In the genomic region with DNA sequence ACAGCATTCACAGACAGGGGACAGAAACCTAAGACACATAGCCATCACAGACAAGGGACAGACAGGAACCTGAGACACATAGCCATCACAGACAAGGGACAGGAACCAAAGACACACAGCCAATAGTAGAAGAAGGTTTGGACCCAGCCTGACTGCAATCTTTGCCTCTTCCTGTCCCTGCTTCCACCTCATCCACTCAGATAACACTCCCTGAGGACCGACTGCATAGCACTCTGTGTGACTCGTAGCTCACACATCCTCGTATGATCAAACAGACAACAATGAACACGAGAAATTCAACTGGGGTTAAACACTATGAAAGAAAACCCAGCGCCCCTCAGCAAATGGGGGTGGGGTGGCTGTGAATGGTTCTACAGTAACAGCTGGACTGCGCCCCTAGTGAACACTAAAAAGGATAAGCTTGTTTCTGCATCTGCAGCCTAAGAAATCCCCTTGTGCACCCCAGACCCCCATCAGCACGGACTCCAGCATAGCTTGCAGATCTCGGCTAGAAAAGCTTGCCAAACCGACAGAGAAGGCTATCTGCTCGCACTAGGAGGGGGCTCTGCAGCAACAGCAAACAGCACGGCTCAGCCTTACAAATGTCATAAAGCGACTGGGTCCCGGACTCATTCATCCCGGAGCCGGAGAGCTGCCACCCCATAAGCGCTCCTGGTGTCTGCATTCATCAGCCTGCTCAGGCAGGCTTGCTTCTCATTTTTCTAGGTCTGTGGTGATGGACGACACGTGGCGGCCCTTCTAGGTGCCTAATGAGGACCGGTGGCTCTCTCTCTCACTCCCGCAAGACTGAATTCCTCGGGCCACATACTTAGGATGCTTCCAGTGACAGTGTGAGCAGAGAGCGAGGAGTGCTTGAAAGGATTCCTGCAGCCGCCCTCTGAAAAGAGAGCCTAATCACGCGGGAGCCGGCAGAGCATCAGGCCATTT, we compare ENCODE assay signal across 9 mouse cellular contexts. TPM values are rescaled to one million over a fixed set of nuclear protein-coding genes. Genes with fewer than 3 reads are reported as not detected.
DNase-seq lines count a peak whose midpoint lies in the region; ATAC-seq and TF ChIP-seq lines count a peak whose summit lies in the region.
"Had no signal": no experiment of that assay in that cellular context is flagged by ENCODE, and none has a peak within 500 bp of the region (broad histone marks: within the 10 kb centered on the region; RNA-seq: fewer than 3 reads in every experiment).

No protein-coding gene starts in this region.

- peak overlapping the region; percentile 55 for H3K4me2 ChIP-seq in kidney, embryonic 15.5 days
- peak overlapping the region; percentile 45 for H3K4me2 ChIP-seq in hindbrain, embryonic 14.5 days (replicated peaks)
- peak overlapping the region; percentile 37 for H3K4me2 ChIP-seq in neural tube, embryonic 11.5 days (ENCODE audit: low read depth)

- H3K9me3 ChIP-seq in kidney, embryonic 15.5 days (replicated peaks), result no peaks in the 10 kb centered on the region
- H3K9me3 ChIP-seq in hindbrain, embryonic 14.5 days (ENCODE audit: control insufficient read depth, low read length), result no peaks in the 10 kb centered on the region
- no peaks in the 10 kb centered on the region for H3K9me3 ChIP-seq in neural tube, embryonic 11.5 days (ENCODE audit: control insufficient read depth, low read length)

- 14% methylated on average over 27 of the region's 27 CpGs for whole genome bisulfite sequencing in kidney, embryonic 15.5 days
- WGBS in kidney, adult 2 months, result 23% methylated on average over 27 of the region's 27 CpGs
- WGBS in hindbrain, embryonic 14.5 days, result 8% methylated on average over 27 of the region's 27 CpGs
- WGBS in neural tube, embryonic 11.5 days, result 14% methylated on average over 27 of the region's 27 CpGs

- H3K36me3 ChIP-seq in kidney, embryonic 15.5 days, result no peaks in the 10 kb centered on the region
- H3K36me3 ChIP-seq in kidney, adult 2 months (ENCODE audit: control insufficient read depth, insufficient read depth, low read length), result no peaks in the 10 kb centered on the region
- no peaks in the 10 kb centered on the region for H3K36me3 ChIP-seq in hindbrain, embryonic 14.5 days (replicated peaks; ENCODE audit: control insufficient read depth, insufficient read depth)
- no peaks in the 10 kb centered on the region for H3K36me3 ChIP-seq in neural tube, embryonic 11.5 days (ENCODE audit: control insufficient read depth, insufficient read depth, low read length)

- TF ChIP-seq CTCF in kidney, adult 2 months (conservative IDR thresholded peaks at IDR 0.05; ENCODE audit: insufficient read depth, insufficient read length, low read depth, low read length), result no peak

- peak overlapping the region; percentile 57 for H3K27ac ChIP-seq in kidney, embryonic 15.5 days
- H3K27ac ChIP-seq in kidney, adult 2 months (ENCODE audit: insufficient read depth, low read depth, low read length), result no peak overlapping the region
- H3K27ac ChIP-seq in hindbrain, embryonic 14.5 days, result peak overlapping the region; percentile 74
- no peak overlapping the region for H3K27ac ChIP-seq in neural tube, embryonic 11.5 days (ENCODE audit: low read depth, low read length)

- peak overlapping the region; percentile 8; the same call in 1 of the 2 replicates for H3K9ac ChIP-seq in kidney, embryonic 15.5 days
- H3K9ac ChIP-seq in hindbrain, embryonic 14.5 days, result peak overlapping the region; percentile 51
- H3K9ac ChIP-seq in neural tube, embryonic 11.5 days (ENCODE audit: low read length), result peak overlapping the region; percentile 37; the same call in 1 of the 2 replicates

- peaks cover 15% of the 10 kb centered on the region; the same call in 1 of the 2 replicates for H3K27me3 ChIP-seq in kidney, embryonic 15.5 days
- H3K27me3 ChIP-seq in kidney, adult 2 months (replicated peaks; ENCODE audit: control insufficient read depth, insufficient read depth, low read length), result no peaks in the 10 kb centered on the region
- H3K27me3 ChIP-seq in hindbrain, embryonic 14.5 days (ENCODE audit: control insufficient read depth, insufficient read depth, low read length), result no peaks in the 10 kb centered on the region
- no peaks in the 10 kb centered on the region for H3K27me3 ChIP-seq in neural tube, embryonic 11.5 days (ENCODE audit: control insufficient read depth, insufficient read depth, low read length)

- H3K4me1 ChIP-seq in kidney, embryonic 15.5 days, result peaks cover 38% of the 10 kb centered on the region
- H3K4me1 ChIP-seq in kidney, adult 2 months (ENCODE audit: control insufficient read depth, insufficient read depth, low read length), result no peaks in the 10 kb centered on the region
- H3K4me1 ChIP-seq in hindbrain, embryonic 14.5 days (replicated peaks; ENCODE audit: control insufficient read depth, insufficient read depth, low read length), result peaks cover 55% of the 10 kb centered on the region
- H3K4me1 ChIP-seq in neural tube, embryonic 11.5 days (ENCODE audit: control insufficient read depth, insufficient read depth, low read length), result peaks cover 17% of the 10 kb centered on the region

- peak overlapping the region; percentile 25 for H3K4me3 ChIP-seq in kidney, embryonic 15.5 days (replicated peaks)
- H3K4me3 ChIP-seq in kidney, adult 2 months (ENCODE audit: insufficient read depth, low read depth, low read length), result no peak overlapping the region
- no peak overlapping the region for H3K4me3 ChIP-seq in hindbrain, embryonic 14.5 days (replicated peaks; ENCODE audit: low read length)
- 0 out of 2 replicates have a peak overlapping the region, but pooled peaks have one; percentile 8 for H3K4me3 ChIP-seq in neural tube, embryonic 11.5 days (ENCODE audit: low read depth, low read length)

- DNase-seq in kidney, adult 2 months, result no peak
- DNase-seq in embryo, embryonic 11 days, result peak; percentile 54
- peak; percentile 47 for DNase-seq in hindbrain, embryonic 14.5 days (ENCODE audit: low spot score)
- DNase-seq in neural tube, embryonic 11.5 days (ENCODE audit: low spot score), result peak; percentile 34
- no peak for DNase-seq in spleen, postnatal 36 days (ENCODE audit: low spot score in 2 of 2)
- no peak for DNase-seq in left cerebral cortex, adult 8-10 months (ENCODE audit: low spot score in 2 of 2)
- no peak for DNase-seq in layer of hippocampus, postnatal 36 days
- DNase-seq: lung, adult 2 months had no signal

- TF ChIP-seq POLR2A in kidney, adult 2 months (IDR thresholded peaks at IDR 0.05; ENCODE audit: low read depth, low read length), result no peak

- 0 out of 2 replicates have a peak, but pooled peaks have one; percentile 31 for ATAC-seq in kidney, embryonic 15.5 days (replicated peaks; ENCODE audit: low FRiP score)
- peak; percentile 46; the same call in 1 of the 2 replicates for ATAC-seq in hindbrain, embryonic 14.5 days (ENCODE audit: low FRiP score)
- ATAC-seq in neural tube, embryonic 11.5 days (ENCODE audit: insufficient read depth, low FRiP score, low TSS enrichment), result no peak

RNA-seq across cellular contexts. Expression of a gene that starts 44.5 kb away (rescaled TPM):
- polyA plus RNA-seq in kidney, embryonic 15.5 days (2015; fragmentation: Nextera tagmentation; extraction: Ambion mirVana), result 4.3 and 5.1 TPM in 2 replicates
- 4.6 and 4.7 TPM in 2 replicates for polyA plus RNA-seq in kidney, adult 2 months (2012; rRNA removed)
- 7.1 and 7.2 TPM in 2 replicates for polyA plus RNA-seq in hindbrain, embryonic 14.5 days (2014; fragmentation: Nextera tagmentation; extraction: Ambion mirVana)
- polyA plus RNA-seq in neural tube, embryonic 11.5 days (2014; fragmentation: Nextera tagmentation; extraction: Ambion mirVana), result 4.8 and 5.2 TPM in 2 replicates
- 10 to 100 TPM; 34.6 to 40.0 (median 38.4) TPM for total RNA-seq in left cerebral cortex, adult 8-10 months (2022)
- 10 to 100 TPM; 21.6 to 23.8 TPM for total RNA-seq in layer of hippocampus, postnatal 36 days (2021)

Comparison
In these comparisons a context has a peak if more than half of its experiments do, and no peak if none do; other contexts are left out.
1. H3K27ac ChIP-seq: peak in kidney, embryonic 15.5 days (single experiment) and hindbrain, embryonic 14.5 days (single experiment); none in kidney, adult 2 months (single experiment) and neural tube, embryonic 11.5 days (single experiment).
2. H3K4me3 ChIP-seq: peak in kidney, embryonic 15.5 days (single experiment) and neural tube, embryonic 11.5 days (single experiment); none in kidney, adult 2 months (single experiment) and hindbrain, embryonic 14.5 days (single experiment).
3. DNase-seq: peak in embryo, embryonic 11 days (single experiment), hindbrain, embryonic 14.5 days (single experiment) and neural tube, embryonic 11.5 days (single experiment); none in kidney, adult 2 months (single experiment), spleen, postnatal 36 days (0 of 2), left cerebral cortex, adult 8-10 months (0 of 2) and layer of hippocampus, postnatal 36 days (0 of 2).
4. Peak in every context shown above with its lines, with median percentiles within 50 percentile points of each other: H3K4me2 ChIP-seq and H3K9ac ChIP-seq.